Mouse (Mus musculus) embryonic facial prominence, embryonic 10.5 days (tissue): ENCODE measurements around the gene Sufu. TPM values are rescaled to one million over a fixed set of nuclear protein-coding genes. Genes with fewer than 3 reads are reported as not detected.

ENCODE experiments used
- DNase-seq: peaks from one replicate; pipeline ENCODE4 v3.0.0-alpha.2; 2017; ENCODE audit warnings: low spot score
- H3K27ac ChIP-seq: fragments of 300-500 bp; sonication (generic); replicated peaks from 2 replicates; pipeline ENCODE4 v1.5.1; 2016; ENCODE audit warnings: mild to moderate bottlenecking
- H3K27me3 ChIP-seq: fragments of 300-500 bp; sonication (generic); replicated peaks from 2 replicates; pipeline ENCODE4 v1.6.1; 2016; ENCODE audit warnings: low read depth, mild to moderate bottlenecking; ENCODE audit not compliant: poor library complexity, severe bottlenecking
- H3K36me3 ChIP-seq: fragments of 300-500 bp; sonication (generic); replicated peaks from 2 replicates; pipeline ENCODE4 v1.6.1; 2016; ENCODE audit warnings: mild to moderate bottlenecking, moderate library complexity
- H3K4me1 ChIP-seq: fragments of 300-500 bp; sonication (generic); 2 replicates; pipeline ENCODE4 v1.6.1; 2016
- H3K4me3 ChIP-seq: fragments of 300-500 bp; sonication (generic); 2 replicates; pipeline ENCODE4 v1.5.1; 2016; ENCODE audit warnings: mild to moderate bottlenecking, moderate library complexity
- H3K9me3 ChIP-seq: fragments of 300-500 bp; sonication (generic); 2 replicates; pipeline ENCODE4 v1.6.1; 2016; ENCODE audit warnings: mild to moderate bottlenecking
- WGBS: fragments of 180-500 bp; shearing (Covaris S2); methylation state at CpG from one replicate; pipeline ENCODE4 v1.1.7; 2016; 5-methylcytosine and 5-hydroxymethylcytosine counted together
- polyA plus RNA-seq: library from polyadenylated mRNA; unstranded; fragments of >200 nt; fragmentation: Nextera tagmentation; extraction: Ambion mirVana; gene quantifications from 2 replicates; pipeline ENCODE4 v1.2.1, GENCODE M21; 2016

Gene Sufu
- polyA plus RNA-seq, 1 experiment from 2014 or later, result 50.5 TPM

GRCm38 (mm10) chr19:46363294-46364009 lies 33.2 kb upstream of the Sufu start:
- no peak for DNase-seq
- H3K27ac ChIP-seq, result no peak overlapping the region
- WGBS, result 86% methylated on average over 11 of the region's 11 CpGs
- H3K27me3 ChIP-seq, result peaks cover 7% of the 10 kb centered on the region
- peaks cover 1% of the 10 kb centered on the region; the same call in 1 of the 2 replicates for H3K4me1 ChIP-seq
- H3K4me3 ChIP-seq, result no peak overlapping the region
- no peaks in the 10 kb centered on the region for H3K36me3 ChIP-seq
- 0 out of 2 replicates have a peak, but pooled peaks cover 2% of the 10 kb centered on the region for H3K9me3 ChIP-seq

DNA sequence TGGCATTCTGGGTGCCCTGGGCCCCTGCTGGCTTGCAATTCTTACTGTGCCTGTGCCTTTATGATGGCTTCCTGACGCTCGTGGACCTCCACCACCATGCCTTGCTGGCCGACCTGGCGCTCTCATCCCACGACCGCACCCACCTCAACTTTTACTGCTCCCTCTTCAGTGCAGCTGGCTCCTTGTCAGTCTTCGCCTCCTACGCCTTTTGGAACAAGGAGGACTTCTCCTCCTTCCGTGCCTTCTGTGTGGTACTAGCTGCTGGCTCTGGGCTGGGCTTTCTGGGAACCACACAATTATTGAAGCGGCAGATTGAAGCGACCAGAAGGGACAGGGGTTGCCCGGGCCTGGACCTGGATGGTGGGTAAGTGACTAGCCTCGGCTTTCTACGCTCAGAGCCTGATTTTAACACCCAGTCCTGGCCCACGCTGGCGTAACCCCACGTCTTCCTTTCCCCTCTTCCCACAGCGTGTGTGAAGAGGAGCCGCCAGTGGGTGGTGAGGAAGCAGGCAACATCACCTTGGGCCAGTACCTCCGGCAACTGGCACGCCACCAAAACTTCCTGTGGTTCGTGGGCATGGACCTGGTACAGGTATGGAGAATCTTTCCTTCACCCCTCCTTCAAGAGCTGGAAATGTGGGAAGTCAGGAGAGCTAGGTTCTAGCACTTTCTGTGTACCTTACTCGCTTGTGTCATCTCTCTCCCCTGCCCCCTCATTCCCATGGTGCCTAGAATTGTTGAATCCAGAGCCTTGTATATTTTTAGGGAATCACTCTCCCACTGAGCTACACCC lies 28.7 kb upstream of the Sufu start:
- no peaks in the 10 kb centered on the region for H3K36me3 ChIP-seq
- DNase-seq, result no peak
- no peak overlapping the region for H3K4me3 ChIP-seq
- 87% methylated on average over 23 of the region's 23 CpGs for WGBS
- H3K27ac ChIP-seq, result no peak overlapping the region
- H3K27me3 ChIP-seq, result no peaks in the 10 kb centered on the region
- H3K9me3 ChIP-seq, result no peaks in the 10 kb centered on the region
- no peaks in the 10 kb centered on the region for H3K4me1 ChIP-seq

- H3K4me1 ChIP-seq, result peaks cover 2% of the 10 kb centered on the region
- no peaks in the 10 kb centered on the region for H3K9me3 ChIP-seq
- WGBS, result 31% methylated on average over 4 of the region's 4 CpGs
- peak; percentile 47 for DNase-seq
- no peaks in the 10 kb centered on the region for H3K27me3 ChIP-seq
- no peaks in the 10 kb centered on the region for H3K36me3 ChIP-seq
- no peak overlapping the region for H3K4me3 ChIP-seq
- H3K27ac ChIP-seq, result no peak overlapping the region
Measured at GRCm38 (mm10) chr19:46369204-46369603, 27.5 kb upstream of the Sufu start.

GRCm38 (mm10) chr19:46374477-46375088 lies 22.1 kb upstream of the Sufu start:
- no peak for DNase-seq

DNA sequence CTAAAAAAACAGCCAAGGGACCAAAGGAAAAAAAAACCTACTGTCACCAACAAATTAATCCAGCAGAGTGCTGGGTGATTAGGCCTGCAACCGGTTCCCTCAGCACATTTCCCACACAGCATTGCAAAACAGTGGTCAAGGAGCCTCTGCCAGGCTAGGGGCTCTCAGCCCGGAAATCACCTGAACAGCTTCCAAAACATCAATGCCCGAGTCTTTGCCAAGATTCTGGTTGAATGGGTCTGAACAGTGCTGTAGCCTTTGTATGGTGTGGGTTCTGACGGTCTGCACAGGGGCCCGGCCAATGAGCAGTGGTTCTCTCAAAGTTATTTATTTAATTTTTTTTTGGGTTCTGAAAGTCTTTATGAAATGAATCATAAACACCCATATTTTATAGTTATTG lies 21.2 kb upstream of the Sufu start:
- H3K9me3 ChIP-seq, result no peaks in the 10 kb centered on the region
- H3K27ac ChIP-seq, result no peak overlapping the region
- H3K4me3 ChIP-seq, result no peak overlapping the region
- 76% methylated on average over 5 of the region's 5 CpGs for WGBS
- H3K4me1 ChIP-seq, result peaks cover 14% of the 10 kb centered on the region
- peaks cover 51% of the 10 kb centered on the region for H3K36me3 ChIP-seq
- DNase-seq, result no peak
- no peaks in the 10 kb centered on the region for H3K27me3 ChIP-seq

More at GRCm38 (mm10) chr19:46374477-46375088, 22.1 kb upstream of the Sufu start:
- H3K9me3 ChIP-seq, result no peaks in the 10 kb centered on the region
- H3K4me3 ChIP-seq, result no peak overlapping the region
- H3K4me1 ChIP-seq, result peaks cover 14% of the 10 kb centered on the region
- peak overlapping the region; percentile 24; the same call in 1 of the 2 replicates for H3K27ac ChIP-seq
- WGBS, result 47% methylated on average over 21 of the region's 21 CpGs
- peaks cover 41% of the 10 kb centered on the region for H3K36me3 ChIP-seq
- no peaks in the 10 kb centered on the region for H3K27me3 ChIP-seq

- 52% methylated on average over 4 of the region's 4 CpGs for WGBS
- no peaks in the 10 kb centered on the region for H3K27me3 ChIP-seq
- DNase-seq, result no peak
- H3K36me3 ChIP-seq, result peaks cover 55% of the 10 kb centered on the region
- no peak overlapping the region for H3K27ac ChIP-seq
- no peaks in the 10 kb centered on the region for H3K9me3 ChIP-seq
- H3K4me3 ChIP-seq, result no peak overlapping the region
- H3K4me1 ChIP-seq, result peaks cover 14% of the 10 kb centered on the region
Measured at GRCm38 (mm10) chr19:46375891-46376290, 20.8 kb upstream of the Sufu start.

- no peak overlapping the region for H3K4me3 ChIP-seq
- H3K9me3 ChIP-seq, result no peaks in the 10 kb centered on the region
- H3K36me3 ChIP-seq, result peaks cover 97% of the 10 kb centered on the region
- no peaks in the 10 kb centered on the region for H3K4me1 ChIP-seq
- WGBS, result 92% methylated on average over 9 of the region's 9 CpGs
- H3K27me3 ChIP-seq, result no peaks in the 10 kb centered on the region
- H3K27ac ChIP-seq, result no peak overlapping the region
- DNase-seq, result no peak
Measured at GRCm38 (mm10) chr19:46382275-46382674, 14.4 kb upstream of the Sufu start.

DNA sequence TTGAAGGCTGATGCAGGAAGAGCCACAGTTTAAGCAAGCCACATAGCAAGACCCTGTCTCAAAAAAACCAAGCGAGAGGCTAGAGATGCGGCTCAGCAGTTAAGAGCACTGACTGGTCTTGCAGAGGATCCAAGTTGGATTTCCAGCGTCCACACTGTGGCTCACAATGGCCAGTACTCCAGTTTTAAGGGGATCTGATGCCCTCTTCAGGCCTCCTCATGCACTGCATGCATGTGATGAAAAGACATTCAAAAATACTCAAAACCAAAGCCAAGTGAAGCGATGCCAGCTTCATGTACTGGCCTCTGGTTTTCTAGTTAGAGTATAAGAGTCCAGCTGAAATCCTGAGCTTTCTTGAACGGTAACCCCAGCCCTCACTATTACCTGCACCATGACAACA lies 6.8 kb upstream of the Sufu start:
- Histone ChIP-seq H3K27ac (no peak overlapping the region), H3K4me1 (peaks cover 18% of the 10 kb centered on the region)
- WGBS, result 85% methylated on average over 5 of the region's 5 CpGs

DNA sequence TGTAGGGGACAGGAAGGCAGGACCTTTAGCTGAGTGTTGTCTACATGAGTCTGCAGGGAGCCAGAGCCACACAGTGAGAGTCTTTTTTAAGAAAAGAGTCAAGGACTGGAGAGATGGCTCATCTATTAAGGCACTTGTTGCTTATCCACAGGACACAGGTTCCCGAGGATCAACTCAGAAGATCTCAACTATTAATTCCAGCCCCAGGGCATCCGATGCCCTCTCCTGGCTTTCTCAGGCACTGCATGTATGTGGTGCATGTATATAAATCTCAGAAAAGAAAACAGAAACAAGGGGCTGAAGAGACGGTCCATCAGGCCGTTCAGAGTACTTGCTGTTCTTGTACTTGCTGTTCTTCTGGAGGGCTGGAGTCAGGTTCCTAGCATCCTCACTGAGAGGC lies 4.7 kb upstream of the Sufu start:
- H3K27ac ChIP-seq, result no peak overlapping the region
- H3K9me3 ChIP-seq, result no peaks in the 10 kb centered on the region
- DNase-seq, result peak; percentile 56
- H3K4me1 ChIP-seq, result peaks cover 23% of the 10 kb centered on the region
- H3K27me3 ChIP-seq, result no peaks in the 10 kb centered on the region
- H3K36me3 ChIP-seq, result peaks cover 40% of the 10 kb centered on the region
- H3K4me3 ChIP-seq, result no peak overlapping the region
- 53% methylated on average over 4 of the region's 4 CpGs for WGBS

More for the DNA sequence above, 6.8 kb upstream of the Sufu start:
- Histone ChIP-seq H3K9me3 (no peaks in the 10 kb centered on the region), H3K36me3 (peaks cover 59% of the 10 kb centered on the region), H3K4me3 (no peak overlapping the region), H3K27me3 (no peaks in the 10 kb centered on the region)
- DNase-seq, result no peak

DNA sequence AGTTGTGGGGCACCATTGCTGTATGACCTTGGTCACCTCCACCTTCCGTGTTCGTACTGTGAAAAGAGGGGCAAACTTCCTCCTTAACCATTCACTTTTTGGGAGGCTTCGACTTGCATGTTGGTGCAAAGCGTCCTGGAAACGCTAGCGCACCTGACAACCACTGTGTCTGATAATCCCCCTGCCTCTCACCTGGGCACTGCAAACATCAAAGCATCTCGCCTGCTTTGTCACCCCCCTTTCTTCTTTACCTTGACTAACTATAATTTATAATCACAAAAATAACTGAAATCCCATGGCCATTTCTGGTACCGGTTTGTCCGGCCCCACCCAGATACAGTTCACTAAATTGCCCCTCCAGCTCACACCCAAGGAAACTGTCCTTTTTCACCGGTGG lies 2.0 kb upstream of the Sufu start:
- no peaks in the 10 kb centered on the region for H3K9me3 ChIP-seq
- H3K4me3 ChIP-seq, result peak overlapping the region; percentile 80
- H3K27ac ChIP-seq, result no peak overlapping the region; the same call in 1 of the 2 replicates
- no peak for DNase-seq
- no peaks in the 10 kb centered on the region for H3K27me3 ChIP-seq
- peaks cover 20% of the 10 kb centered on the region for H3K36me3 ChIP-seq
- WGBS, result 8% methylated on average over 10 of the region's 10 CpGs
- peaks cover 43% of the 10 kb centered on the region for H3K4me1 ChIP-seq

DNA sequence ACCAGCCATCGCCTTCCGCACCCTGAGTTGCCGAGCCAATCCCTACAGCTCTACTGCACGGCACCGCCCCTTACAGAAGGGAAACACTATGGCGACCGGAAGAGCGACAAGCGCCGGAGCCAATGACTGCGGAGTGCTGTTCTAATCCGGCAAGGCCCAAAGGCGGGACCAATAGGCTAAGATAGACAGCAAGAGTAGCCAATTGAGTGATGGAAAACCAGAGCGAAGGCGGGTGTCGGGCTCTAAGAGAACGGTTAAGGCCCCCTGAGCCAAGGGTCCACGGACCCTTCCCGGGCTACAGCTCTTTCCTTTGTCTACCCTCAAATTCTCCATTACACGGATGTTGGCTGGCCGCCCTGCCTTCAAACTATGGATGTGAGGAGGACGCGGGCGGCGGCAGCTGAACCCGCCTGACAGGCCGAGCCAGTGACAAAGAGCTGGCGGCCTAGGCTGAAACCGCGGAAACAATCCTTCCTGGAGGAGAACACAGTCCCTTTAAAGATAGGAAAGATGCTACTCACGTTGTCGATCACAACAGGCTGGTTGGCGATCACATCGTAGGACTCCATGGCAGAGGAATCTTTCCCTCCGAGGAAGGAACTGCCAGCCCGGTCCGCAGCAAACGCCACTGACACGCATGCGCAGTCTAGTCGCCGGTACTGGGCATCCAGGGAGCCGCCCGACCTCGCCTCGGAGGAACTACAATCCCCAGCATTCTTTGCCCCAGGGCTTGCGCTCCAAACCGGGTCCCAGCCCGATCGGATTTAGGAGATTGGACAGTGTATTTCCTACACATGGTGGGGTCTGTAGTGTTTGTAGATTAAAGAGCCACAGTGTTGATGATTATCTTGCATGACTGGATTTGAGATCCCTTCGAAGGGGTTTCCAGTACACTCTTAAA lies 1.3 kb upstream of the Sufu start, which contains the start of gene Actr1a:
Gene Actr1a, minus strand, starts transcription at position 640 of the 901 bp plus-strand sequence.
- Histone ChIP-seq H3K4me1 (peaks cover 47% of the 10 kb centered on the region), H3K36me3 (peaks cover 15% of the 10 kb centered on the region), H3K9me3 (no peaks in the 10 kb centered on the region), H3K27ac (peak within 1 kb of the TSS; percentile 91), H3K27me3 (no peaks in the 10 kb centered on the region), H3K4me3 (peak within 1 kb of the TSS; percentile 80)
- under 1% methylated on average over 51 of the region's 51 CpGs for WGBS
- peak; percentile 97 for DNase-seq

DNA sequence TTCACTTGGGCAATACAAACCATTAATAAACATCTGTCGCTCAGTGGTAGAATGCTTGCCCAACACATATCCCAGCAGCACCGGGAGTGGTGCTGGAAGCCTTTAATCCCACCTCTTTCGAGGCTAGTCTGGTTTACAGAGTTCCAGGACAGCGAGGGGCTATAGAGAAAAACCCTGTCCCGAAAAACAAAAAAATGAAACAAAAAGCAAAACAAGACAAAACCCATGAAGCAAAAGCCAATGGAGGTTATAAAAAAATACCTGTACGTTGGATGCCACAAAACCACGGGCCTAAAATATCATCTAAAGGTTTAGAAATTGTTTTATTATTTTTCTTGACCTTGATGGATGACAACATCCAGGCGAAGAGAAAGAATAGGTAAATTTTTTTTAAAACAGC lies 587 bp upstream of the Sufu start:
- Histone ChIP-seq H3K9me3 (no peaks in the 10 kb centered on the region), H3K4me1 (peaks cover 47% of the 10 kb centered on the region), H3K4me3 (peak overlapping the region; percentile 80), H3K27ac (peak overlapping the region; percentile 88), H3K36me3 (peaks cover 16% of the 10 kb centered on the region), H3K27me3 (no peaks in the 10 kb centered on the region)
- DNase-seq, result no peak
- WGBS, result 12% methylated on average over 8 of the region's 8 CpGs
